Mouse (Mus musculus) forebrain, embryonic 15.5 days (tissue): ENCODE results near the gene Thumpd3. TPM values are rescaled to one million over a fixed set of nuclear protein-coding genes. Genes with fewer than 3 reads are reported as not detected.

Source experiments
- ATAC-seq: fragments of 200-750 bp; cut with Nextera tagmentation; replicated peaks from 2 replicates; pipeline ENCODE4 v1.8.0; 2017; ENCODE audit warnings: mild to moderate bottlenecking, moderate TSS enrichment, moderate library complexity
- H3K27ac ChIP-seq: fragments of 300-500 bp; sonication (generic); replicated peaks from 2 replicates; pipeline ENCODE4 v1.5.1; 2015; ENCODE audit warnings: mild to moderate bottlenecking, inconsistent platforms
- H3K27me3 ChIP-seq: fragments of 300-500 bp; sonication (generic); 2 replicates; pipeline ENCODE4 v1.6.1; 2015; ENCODE audit warnings: inconsistent platforms
- H3K36me3 ChIP-seq: fragments of 300-500 bp; sonication (generic); 2 replicates; pipeline ENCODE4 v1.6.1; 2015; ENCODE audit warnings: mild to moderate bottlenecking, inconsistent platforms
- H3K4me1 ChIP-seq: fragments of 300-500 bp; sonication (generic); 2 replicates; pipeline ENCODE4 v1.6.1; 2015; ENCODE audit warnings: inconsistent platforms
- H3K4me2 ChIP-seq: fragments of 300-500 bp; sonication (generic); replicated peaks from 2 replicates; pipeline ENCODE4 v1.6.1; 2015; ENCODE audit warnings: mild to moderate bottlenecking, inconsistent platforms
- H3K4me3 ChIP-seq: fragments of 300-500 bp; sonication (generic); 2 replicates; pipeline ENCODE4 v1.5.1; 2015; ENCODE audit warnings: mild to moderate bottlenecking, inconsistent platforms
- H3K9ac ChIP-seq: fragments of 300-500 bp; sonication (generic); replicated peaks from 2 replicates; pipeline ENCODE4 v1.6.1; 2015; ENCODE audit warnings: mild to moderate bottlenecking, inconsistent platforms
- H3K9me3 ChIP-seq: fragments of 300-500 bp; sonication (generic); 2 replicates; pipeline ENCODE4 v1.6.1; 2016; ENCODE audit warnings: inconsistent platforms
- WGBS: fragments of 180-500 bp; shearing (Covaris S2); methylation state at CpG from one replicate; pipeline ENCODE4 v1.1.7; 2015; ENCODE audit warnings: mixed read lengths; 5-methylcytosine and 5-hydroxymethylcytosine counted together
- polyA plus RNA-seq: library from polyadenylated mRNA; unstranded; fragments of >200 nt; fragmentation: Nextera tagmentation; extraction: Ambion mirVana; gene quantifications from 2 replicates; pipeline ENCODE4 v1.2.1, GENCODE M21; 2015

Thumpd3 gene
- polyA plus RNA-seq, 1 experiment from 2014 or later: 60.7 TPM

- H3K4me3 ChIP-seq: no peak overlapping the region
- no peak overlapping the region for H3K27ac ChIP-seq
- no peak overlapping the region for H3K4me2 ChIP-seq
- ATAC-seq: no peak
- no peak overlapping the region for H3K9ac ChIP-seq
- WGBS: 89% methylated on average over 5 of the region's 5 CpGs
- no peaks in the 10 kb centered on the region for H3K9me3 ChIP-seq
- peaks cover 20% of the 10 kb centered on the region for H3K4me1 ChIP-seq
- H3K27me3 ChIP-seq: no peaks in the 10 kb centered on the region
- no peaks in the 10 kb centered on the region for H3K36me3 ChIP-seq
Observed at GRCm38 (mm10) chr6:113097662-113098061, 51.6 kb downstream of the Thumpd3 start.

- Histone ChIP-seq H3K27me3 (no peaks in the 10 kb centered on the region), H3K4me1 (peaks cover 20% of the 10 kb centered on the region), H3K9me3 (no peaks in the 10 kb centered on the region), H3K4me3 (no peak overlapping the region), H3K36me3 (no peaks in the 10 kb centered on the region), H3K4me2 (peak overlapping the region; percentile 6; the same call in 1 of the 2 replicates), H3K9ac (0 out of 2 replicates have a peak overlapping the region, but pooled peaks have one; percentile 11), H3K27ac (peak overlapping the region; percentile 81)
- peak; percentile 94 for ATAC-seq
- 12% methylated on average over 5 of the region's 5 CpGs for WGBS
Observed at GRCm38 (mm10) chr6:113099640-113100289, 53.7 kb downstream of the Thumpd3 start.

GRCm38 (mm10) chr6:113102541-113102940 lies 56.5 kb downstream of the Thumpd3 start:
- H3K4me2 ChIP-seq: no peak overlapping the region
- peaks cover 4% of the 10 kb centered on the region; the same call in 1 of the 2 replicates for H3K36me3 ChIP-seq
- H3K9me3 ChIP-seq: no peaks in the 10 kb centered on the region
- no peak overlapping the region for H3K9ac ChIP-seq
- no peak overlapping the region for H3K27ac ChIP-seq
- ATAC-seq: no peak
- WGBS: 81% methylated on average over 4 of the region's 4 CpGs
- no peaks in the 10 kb centered on the region for H3K27me3 ChIP-seq
- H3K4me1 ChIP-seq: peaks cover 20% of the 10 kb centered on the region
- H3K4me3 ChIP-seq: no peak overlapping the region

- H3K27ac ChIP-seq: no peak overlapping the region
- no peak overlapping the region for H3K4me2 ChIP-seq
- no peak overlapping the region for H3K9ac ChIP-seq
- ATAC-seq: no peak
- H3K4me3 ChIP-seq: no peak overlapping the region
- H3K27me3 ChIP-seq: no peaks in the 10 kb centered on the region
- peaks cover 16% of the 10 kb centered on the region for H3K4me1 ChIP-seq
- no peaks in the 10 kb centered on the region for H3K9me3 ChIP-seq
- H3K36me3 ChIP-seq: peaks cover 4% of the 10 kb centered on the region; the same call in 1 of the 2 replicates
Observed at GRCm38 (mm10) chr6:113103765-113104164, 57.7 kb downstream of the Thumpd3 start.

GRCm38 (mm10) chr6:113109378-113109777 lies 63.4 kb downstream of the Thumpd3 start:
- peaks cover 46% of the 10 kb centered on the region for H3K36me3 ChIP-seq
- H3K4me2 ChIP-seq: no peak overlapping the region
- H3K9me3 ChIP-seq: no peaks in the 10 kb centered on the region
- no peaks in the 10 kb centered on the region for H3K27me3 ChIP-seq
- no peak overlapping the region for H3K4me3 ChIP-seq
- no peak for ATAC-seq
- no peak overlapping the region for H3K9ac ChIP-seq
- H3K4me1 ChIP-seq: no peaks in the 10 kb centered on the region
- no peak overlapping the region for H3K27ac ChIP-seq
- WGBS: 87% methylated on average over 3 of the region's 3 CpGs

DNA sequence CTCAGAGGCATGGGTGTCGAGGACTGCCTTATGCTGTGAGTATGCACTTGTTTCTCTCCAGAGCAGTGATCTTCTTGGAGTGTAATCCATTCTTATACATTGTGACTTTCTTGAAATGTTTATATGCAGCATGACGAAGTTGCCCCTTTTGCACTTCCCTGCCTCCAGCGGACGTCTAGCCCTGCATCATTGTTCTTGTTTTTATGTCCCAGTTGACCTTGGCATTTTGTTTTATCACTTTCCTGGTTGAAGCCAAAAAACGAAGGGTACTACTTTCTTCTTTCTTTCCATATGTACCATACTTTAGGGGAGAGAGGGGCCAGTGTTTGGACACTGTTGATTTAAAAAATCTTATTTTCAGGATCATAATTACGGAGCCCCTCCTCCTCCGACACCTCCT lies 63.9 kb downstream of the Thumpd3 start:
- WGBS: 86% methylated on average over 7 of the region's 7 CpGs
- Histone ChIP-seq H3K9ac (no peak overlapping the region), H3K4me1 (no peaks in the 10 kb centered on the region), H3K27me3 (no peaks in the 10 kb centered on the region), H3K36me3 (peaks cover 52% of the 10 kb centered on the region), H3K9me3 (no peaks in the 10 kb centered on the region), H3K4me3 (no peak overlapping the region), H3K4me2 (no peak overlapping the region), H3K27ac (no peak overlapping the region)
- no peak for ATAC-seq

Other genes with a start within 250 kb of the Thumpd3 start
- gene Srgap3, start 99.0 kb upstream of the Thumpd3 start, polyA plus RNA-seq: 33.7 and 34.0 TPM in 2 replicates
- 52.2 and 53.4 TPM in 2 replicates for gene Setd5, start 31.1 kb downstream of the Thumpd3 start, polyA plus RNA-seq
- gene Lhfpl4, start 149.2 kb downstream of the Thumpd3 start, polyA plus RNA-seq: 42.3 and 44.6 TPM in 2 replicates
- gene Mtmr14, start 191.6 kb downstream of the Thumpd3 start, polyA plus RNA-seq: 47.0 and 53.8 TPM in 2 replicates
- 0.34 and 0.39 TPM in 2 replicates for gene Cpne9, start 236.1 kb downstream of the Thumpd3 start, polyA plus RNA-seq